Mouse (Mus musculus) embryo, embryonic 9.5 days (tissue): ENCODE measurements at regions not wholly inside any gene's neighbourhood (a gene's known extent, or its start where the extent isn't known, plus 50 kb on each side); places are given as distances from the start of the nearest gene placed in this dataset.

Source experiments
- DNase-seq: peaks from one replicate; pipeline ENCODE4 v3.0.0-alpha.2; 2017; ENCODE audit errors: extremely low spot score

- DNase-seq = no peak
Measured at GRCm38 (mm10) chr12:90469754-90470153, 268.5 kb downstream of the Dio2 start.

GRCm38 (mm10) chr12:90460121-90460520 is 278.1 kb downstream of the Dio2 start:
- DNase-seq = no peak

GRCm38 (mm10) chr12:90440672-90441071 is 297.6 kb downstream of the Dio2 start:
- DNase-seq = no peak

- no peak for DNase-seq
Measured at GRCm38 (mm10) chr12:90425276-90426063, 312.8 kb downstream of the Dio2 start.

- DNase-seq = no peak
Measured at GRCm38 (mm10) chr12:90417590-90418221, 320.5 kb downstream of the Dio2 start.

GRCm38 (mm10) chr12:90408716-90409115 is 329.5 kb downstream of the Dio2 start:
- no peak for DNase-seq

GRCm38 (mm10) chr12:90398564-90398963 is 339.7 kb downstream of the Dio2 start:
- DNase-seq = peak; percentile 4
